Mouse (Mus musculus) cerebellum, adult 9-10 months (tissue): ENCODE data around the gene Chadl.
"Not testable (repeated sequence)": the region's sequence is repeated elsewhere in the genome, so short reads cannot be mapped to it uniquely, and the experiment has no call there.

Source experiments
- DNase-seq: peaks from one replicate; pipeline ENCODE4 v3.0.0; 2022

The Chadl gene

GRCm38 (mm10) chr15:81697175-81697574, at the start of gene Chadl:
TSS of gene Chadl (minus strand) at chr15:81697287.
- no peak for DNase-seq

DNA sequence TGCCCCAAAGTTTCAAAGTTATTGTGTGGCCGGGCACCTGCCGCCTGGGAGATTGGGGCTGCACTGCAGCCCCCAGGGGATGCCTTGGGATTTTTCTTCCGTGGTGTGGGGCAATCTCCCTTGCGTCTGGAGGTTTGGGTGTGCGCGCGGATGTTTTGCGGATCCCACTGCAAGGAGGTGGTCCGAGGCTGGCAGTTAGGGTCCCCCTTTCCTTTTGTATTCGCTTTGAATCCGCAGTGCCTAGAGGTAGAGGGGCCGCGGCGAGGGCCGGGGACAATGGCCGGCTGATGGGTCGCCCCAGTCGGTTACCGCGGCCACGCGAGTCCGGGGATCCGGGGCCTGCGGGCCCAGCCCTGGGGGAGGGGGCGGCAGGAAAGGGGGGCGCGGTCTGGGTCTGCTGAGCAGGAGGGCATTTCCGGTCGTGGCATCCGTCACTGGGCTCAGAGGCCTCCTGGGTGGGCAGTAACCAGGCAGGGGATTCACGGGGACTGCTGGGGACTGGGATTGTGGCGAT, 48.6 kb upstream of the Chadl start:
- no peak for DNase-seq

- DNase-seq: peak; percentile 71
Measured at GRCm38 (mm10) chr15:81744992-81745600, 48.0 kb upstream of the Chadl start, which contains the start of the genes Zc3h7b and Rangap1. TSS of gene Zc3h7b (plus strand) at chr15:81745057. TSS of gene Rangap1 (minus strand) at chr15:81745530.

GRCm38 (mm10) chr15:81742368-81742767, 45.3 kb upstream of the Chadl start:
- DNase-seq: not testable (repeated sequence)

DNA sequence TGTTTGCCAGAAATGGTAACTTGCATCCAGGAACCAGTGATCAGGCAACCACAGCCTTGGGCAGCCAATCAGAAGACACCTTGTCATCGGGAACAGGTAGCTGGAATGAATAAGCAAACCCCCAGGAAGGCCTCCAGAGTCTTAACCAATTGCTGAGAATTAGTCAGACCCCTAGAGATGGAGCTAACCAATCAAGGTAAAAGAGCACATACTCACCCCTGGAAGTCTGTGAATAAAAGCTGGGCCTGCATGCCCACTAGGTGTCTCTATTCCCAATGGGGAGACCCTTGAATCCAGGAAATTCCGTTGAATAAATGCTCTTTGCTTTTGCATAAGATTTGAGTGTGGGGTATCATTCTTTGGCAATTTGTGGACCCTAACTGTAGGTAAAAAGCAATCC, 42.8 kb upstream of the Chadl start:
- DNase-seq: no peak

- DNase-seq: no peak
Measured at GRCm38 (mm10) chr15:81739296-81739695, 42.2 kb upstream of the Chadl start.

DNA sequence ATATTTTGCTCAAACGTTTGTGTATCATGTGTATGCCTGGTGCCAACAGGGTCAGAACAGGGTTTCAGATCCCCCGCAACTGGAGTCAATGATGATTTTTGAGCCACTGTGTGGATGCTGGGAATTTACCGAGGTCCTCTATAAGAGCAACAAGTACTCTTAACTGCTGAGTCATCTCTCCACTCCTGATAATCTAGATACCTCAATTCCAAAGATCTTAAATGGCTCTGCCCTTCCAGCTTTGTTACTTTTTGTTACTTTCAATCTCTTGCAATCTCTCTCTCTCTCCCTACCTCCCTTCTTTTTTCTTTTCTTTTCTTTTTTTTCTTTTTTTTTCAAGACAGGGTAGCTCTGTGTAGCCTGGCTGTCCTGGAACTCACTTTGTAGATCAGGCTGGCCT, 38.0 kb upstream of the Chadl start:
- no peak for DNase-seq

DNA sequence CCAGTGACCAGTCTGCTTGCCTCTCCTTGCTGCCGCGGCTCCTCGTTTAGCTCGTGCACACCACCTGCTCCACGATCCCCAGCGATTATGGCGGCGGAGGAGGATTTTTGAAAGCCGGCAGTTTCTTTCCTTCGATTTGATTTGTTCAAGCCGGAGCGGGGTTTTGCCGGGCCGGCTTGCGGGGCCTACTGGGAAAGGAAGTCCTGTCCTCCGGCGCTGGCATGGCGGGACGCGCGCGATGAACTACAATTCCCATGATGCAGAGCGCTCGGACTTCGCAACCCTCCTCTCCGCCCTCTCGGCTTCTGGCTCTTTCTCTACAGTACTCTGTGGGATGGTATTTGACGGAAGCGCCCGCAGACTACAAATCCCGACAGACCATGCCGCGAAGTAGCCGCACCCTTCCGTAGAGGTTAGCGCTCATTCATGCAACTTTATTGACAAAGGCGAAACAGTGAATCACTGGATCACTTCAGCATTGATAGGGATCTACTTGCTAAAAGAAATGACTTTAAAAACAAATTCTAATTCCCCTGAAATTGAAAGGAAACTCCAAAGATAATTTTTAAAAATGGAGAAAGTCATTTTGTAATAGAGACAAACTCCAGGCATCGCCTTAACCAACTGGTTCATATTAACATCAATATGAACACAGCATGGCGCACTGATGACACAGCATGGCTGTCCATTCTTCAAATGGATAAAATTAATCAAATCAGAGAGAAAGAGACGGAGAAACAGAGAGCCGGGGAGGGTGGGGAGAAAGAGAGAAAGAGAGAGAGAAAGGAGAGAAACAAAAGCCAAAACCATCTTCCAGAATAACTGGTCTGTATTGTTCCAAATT, 32.9 kb upstream of the Chadl start:
- peak; percentile 99 for DNase-seq

DNA sequence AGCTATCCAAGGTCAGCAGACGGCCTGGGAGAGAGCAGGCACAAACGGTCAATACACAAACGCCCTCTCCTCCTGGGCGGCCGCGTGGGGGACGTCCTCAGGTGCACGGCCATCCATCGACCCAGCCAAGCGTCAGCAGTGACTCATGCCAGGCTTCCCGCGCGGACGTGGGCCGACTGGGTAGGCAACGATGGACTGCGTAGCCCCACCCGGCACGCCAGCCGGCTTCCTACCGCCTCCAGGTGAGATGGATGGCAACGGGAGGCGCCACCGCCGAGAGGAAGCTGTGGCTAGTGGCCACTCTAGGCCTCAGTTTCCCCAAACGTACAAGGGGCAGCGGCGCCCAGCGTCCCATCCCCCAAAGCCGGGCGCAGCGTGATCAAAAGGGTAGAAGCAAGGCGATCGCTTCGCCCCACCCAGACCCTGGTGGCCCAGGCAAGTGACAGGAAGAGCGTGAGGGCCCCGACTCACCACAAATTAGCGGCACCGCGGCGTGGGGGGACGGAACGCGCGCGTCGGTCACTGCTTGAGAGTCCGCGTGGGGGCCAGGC, 32.2 kb upstream of the Chadl start:
- DNase-seq: peak; percentile 66

- peak; percentile 23 for DNase-seq
Measured at GRCm38 (mm10) chr15:81725965-81726364, 28.9 kb upstream of the Chadl start.

DNA sequence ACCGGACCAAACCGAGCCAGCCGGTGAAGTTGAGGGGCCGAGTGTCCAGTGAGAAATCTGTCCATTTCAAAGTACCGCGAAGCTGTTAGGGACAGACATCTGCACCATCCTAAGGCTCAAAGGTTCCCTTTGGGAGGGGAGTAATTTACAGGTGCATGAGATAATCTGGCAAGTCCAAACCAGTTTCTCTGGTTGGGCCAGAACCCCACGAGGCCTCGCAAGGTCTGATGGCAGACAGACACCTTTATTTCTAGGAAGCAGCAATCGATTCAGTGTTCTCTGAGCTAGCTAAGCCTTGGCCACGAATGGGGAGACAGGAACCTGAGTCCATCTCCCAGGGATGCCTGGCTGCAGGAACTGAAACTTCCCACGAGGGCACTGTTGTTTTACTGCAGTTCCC, 26.6 kb upstream of the Chadl start:
- DNase-seq: no peak

DNA sequence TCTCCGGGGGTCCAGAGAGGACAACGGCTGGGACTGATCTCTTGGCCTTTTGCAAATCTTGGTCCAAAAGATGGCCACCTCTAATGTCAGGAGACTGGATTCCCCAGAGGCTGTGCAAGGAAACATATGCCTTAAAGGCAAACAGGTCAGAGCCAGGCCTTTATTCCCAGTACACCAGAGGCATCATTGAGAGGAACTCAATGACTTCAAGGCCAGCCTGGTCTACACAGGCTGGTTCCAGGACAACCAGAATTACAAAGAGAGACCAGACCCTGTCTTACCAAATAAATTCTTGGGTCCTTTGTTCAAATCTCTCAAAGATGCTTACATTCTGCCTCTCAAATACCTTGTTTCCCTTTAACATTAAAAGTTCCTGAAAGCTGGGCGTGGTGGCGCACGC, 25.3 kb upstream of the Chadl start:
- DNase-seq: no peak

- no peak for DNase-seq
Measured at GRCm38 (mm10) chr15:81719139-81719531, 22.0 kb upstream of the Chadl start.

DNA sequence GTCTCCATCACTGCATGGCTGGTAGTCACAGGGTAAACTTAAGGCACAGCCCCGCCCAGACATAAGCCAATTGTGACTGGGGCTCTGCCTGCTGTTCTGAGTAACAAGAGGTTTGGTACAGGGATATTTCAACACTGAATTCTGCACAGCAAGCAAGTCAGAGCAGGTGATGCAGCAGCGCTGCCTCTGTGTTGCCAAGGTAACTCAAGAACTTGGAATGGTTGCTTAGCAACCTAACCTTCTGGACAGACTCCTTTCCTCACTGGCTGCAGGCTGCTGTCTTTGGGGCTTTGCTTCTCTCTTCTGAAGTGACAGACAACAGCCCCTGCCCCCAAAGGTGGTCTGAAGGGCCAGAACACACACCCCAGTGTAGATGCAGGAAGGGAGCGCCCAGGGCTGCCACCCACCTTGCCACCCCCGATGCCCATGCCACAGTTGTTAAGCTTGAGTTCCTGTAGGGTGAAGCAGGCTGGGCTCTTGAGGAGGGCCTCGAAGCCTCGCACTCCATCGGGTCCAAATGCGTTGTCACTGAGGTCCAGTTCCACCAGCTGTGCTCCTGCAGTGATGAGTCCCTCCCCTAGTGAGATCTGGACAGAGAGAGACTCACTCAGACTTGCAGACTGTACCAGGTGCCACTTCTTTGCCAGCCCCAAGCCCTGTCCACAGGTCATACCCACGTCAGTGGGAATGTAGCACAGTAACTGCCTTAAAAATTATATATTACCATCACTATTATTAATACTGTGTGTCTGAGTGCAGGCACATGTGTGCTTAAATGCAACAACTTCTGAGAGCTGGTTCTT, 21.4 kb upstream of the Chadl start:
- no peak for DNase-seq

- no peak for DNase-seq
Measured at GRCm38 (mm10) chr15:81713742-81714141, 16.7 kb upstream of the Chadl start.

GRCm38 (mm10) chr15:81710801-81711200, 13.7 kb upstream of the Chadl start:
- no peak for DNase-seq

DNA sequence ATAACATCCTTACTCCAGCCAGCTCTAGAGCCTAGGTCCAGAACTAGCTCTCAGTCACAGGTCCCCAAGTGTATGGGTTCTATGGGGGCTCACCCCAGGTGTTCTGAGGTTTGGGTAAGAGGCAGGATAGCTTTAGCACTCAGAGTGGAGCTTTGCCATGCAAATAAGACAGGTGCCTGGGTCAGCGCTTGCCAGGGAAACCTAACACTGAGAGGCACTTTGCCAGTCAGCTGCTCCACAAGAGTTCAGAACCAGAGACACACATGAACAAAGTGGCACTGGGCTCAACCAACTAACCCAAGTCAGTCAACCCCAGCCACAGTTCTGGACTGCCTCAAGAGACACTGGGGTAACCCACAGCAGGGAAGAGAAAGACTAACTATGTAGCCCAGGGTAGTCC, 12.6 kb upstream of the Chadl start:
- no peak for DNase-seq

DNA sequence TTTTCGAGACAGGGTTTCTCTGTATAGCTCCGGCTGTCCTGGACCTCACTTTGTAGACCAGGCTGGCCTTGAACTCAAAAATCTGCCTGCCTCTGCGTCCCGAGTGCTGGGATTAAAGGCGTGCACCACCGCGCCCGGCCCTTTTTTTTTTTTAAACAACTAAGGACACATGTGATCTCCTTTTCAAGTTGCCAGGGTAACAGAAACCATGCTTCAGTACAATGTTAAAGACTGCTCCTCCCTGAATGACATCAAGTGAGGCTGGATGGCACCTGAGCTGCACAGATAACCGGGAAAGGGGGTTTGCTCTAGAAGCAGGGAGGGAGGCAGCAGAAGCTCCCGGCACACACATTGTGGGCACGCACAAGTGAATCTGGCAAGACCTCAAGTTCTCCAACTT, 11.9 kb upstream of the Chadl start:
- DNase-seq: no peak

- no peak for DNase-seq
Measured at GRCm38 (mm10) chr15:81703094-81703489, 6.0 kb upstream of the Chadl start.

DNA sequence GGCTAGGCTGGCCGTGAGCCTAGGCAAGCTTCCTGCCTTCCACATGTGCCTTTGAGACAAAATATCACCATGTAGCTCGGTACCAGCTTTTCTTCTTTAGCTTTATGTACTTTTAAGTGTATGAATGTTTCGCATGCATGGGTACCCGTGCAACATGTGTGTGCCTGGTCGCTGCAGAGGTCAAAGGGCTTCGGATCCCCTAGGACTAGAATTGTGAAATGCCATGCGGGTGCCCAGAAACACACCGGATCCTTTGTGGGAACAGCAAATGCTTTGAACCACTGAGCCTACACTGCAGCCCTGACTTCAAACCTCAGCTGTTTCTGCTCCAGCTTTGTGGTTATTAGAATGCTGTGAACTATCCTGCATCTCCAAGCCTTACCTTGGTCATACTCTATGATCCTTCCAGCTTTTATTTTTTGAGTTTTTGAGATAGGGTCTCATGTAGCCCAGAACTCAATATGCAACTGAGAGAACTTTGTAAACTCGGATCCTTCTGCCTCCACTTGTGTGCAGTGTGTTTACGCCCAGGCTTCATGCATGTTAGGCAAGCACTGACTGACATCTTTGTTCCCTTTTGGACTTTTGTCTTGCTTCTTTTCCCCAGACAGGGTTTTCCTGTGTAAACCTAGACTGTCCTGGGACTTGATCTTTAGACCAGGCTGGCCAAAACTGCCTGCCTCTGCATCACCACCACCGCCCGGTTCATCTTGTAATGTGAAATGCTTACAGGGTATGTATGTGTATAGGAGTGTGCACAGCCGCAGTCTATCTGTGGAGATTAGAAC, 5.4 kb upstream of the Chadl start:
- DNase-seq: no peak

DNA sequence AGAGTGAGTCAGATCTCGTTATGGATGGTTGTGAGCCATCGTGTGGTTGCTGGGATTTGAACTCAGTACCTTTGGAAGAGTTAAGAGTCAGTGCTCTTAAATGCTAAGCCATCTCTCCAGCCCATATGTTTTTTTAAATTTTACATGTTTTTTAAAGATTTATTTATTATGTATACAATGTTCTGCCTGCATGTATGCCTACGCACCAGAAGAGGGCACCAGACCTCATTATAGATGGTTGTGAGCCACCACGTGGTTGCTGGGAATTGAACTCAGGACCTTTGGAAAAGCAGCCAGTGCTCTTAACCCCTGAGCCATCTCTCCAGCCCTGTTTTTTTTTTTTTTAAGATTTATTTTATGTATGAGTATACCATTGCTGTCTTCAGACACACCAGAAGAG, 4.3 kb upstream of the Chadl start:
- not testable (repeated sequence) for DNase-seq

DNA sequence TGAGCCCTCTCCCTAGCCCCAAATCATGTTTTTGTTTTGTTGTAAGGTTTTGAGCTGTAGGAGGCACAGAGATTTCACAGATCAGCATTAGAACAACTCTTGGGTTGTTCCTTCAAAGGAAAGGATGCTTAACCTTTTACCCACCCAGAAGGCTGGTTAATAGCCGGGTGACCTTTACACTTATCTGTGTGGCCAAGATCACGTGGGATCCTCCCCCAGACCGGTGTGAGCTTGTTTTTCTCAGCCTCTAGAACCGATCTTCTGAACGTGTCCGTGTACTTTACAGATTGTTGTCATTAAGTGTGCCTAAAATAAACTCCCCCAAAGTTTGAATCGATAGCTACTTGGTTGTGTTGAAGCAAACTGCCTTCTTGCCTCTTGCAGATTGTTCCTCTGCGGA, 3.5 kb upstream of the Chadl start:
- DNase-seq: no peak
